Mouse (Mus musculus): ENCODE results near the gene Krt87.

Krt87 gene

DNA sequence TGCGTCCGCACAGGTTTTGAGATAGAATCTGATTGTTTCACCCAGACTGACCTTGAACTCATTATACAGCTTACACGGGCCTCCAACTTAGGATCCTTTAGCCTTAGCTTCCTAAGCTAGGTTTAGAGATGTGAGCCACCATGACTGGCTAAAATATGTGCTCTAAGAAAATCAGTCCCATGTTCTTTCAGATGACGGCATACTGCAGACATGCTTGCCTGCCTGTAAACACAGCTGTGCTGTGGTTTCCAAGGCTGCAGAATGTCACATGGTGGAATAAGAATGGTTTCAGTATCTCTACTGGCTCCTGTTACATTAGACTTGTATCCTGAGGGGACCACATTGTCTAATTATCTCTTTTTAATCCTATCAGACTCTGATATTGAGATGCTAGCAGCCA lies 19.7 kb downstream of the Krt87 start:
- no peak for DNase-seq (ENCODE audit: low spot score in 2 of 2)

DNA sequence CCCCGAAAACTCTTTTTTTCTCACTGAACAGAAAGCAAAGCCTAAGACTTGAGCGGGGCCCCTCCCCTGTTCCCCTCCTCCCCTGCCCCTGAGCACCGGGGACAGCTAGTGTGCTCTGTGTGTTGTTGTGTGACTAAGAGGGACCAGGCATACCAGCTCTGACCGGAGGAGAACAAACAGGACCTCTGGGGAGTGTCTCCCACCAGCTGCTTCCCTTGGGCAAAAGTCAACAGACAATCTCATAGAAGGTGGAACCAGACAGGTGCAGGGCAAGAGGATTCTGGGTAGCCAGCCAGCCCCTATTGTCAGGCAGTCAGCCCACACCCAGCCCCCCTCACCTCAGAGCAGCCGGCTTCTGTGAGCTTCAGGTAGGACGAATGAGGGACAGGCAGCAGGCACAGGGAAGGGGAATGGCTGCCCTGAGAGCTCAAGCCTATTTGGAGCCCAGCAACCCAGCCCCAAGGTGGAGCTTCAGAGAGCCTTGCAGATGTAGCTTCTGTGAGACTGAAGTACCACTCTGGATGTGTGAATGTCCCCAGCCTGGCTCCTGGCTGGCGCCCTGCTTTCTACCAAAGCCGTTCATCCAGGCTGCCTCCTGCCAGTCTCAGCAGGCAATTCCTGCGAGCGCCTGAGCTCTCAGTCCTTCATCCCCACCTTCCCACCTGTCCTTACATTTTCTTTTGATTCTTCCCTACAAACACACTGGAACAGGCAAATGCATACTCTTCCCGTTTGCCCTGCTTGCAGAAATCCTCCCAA lies 23.6 kb downstream of the Krt87 start:
- DNase-seq (ENCODE audit: low spot score in 2 of 2): no peak

DNA sequence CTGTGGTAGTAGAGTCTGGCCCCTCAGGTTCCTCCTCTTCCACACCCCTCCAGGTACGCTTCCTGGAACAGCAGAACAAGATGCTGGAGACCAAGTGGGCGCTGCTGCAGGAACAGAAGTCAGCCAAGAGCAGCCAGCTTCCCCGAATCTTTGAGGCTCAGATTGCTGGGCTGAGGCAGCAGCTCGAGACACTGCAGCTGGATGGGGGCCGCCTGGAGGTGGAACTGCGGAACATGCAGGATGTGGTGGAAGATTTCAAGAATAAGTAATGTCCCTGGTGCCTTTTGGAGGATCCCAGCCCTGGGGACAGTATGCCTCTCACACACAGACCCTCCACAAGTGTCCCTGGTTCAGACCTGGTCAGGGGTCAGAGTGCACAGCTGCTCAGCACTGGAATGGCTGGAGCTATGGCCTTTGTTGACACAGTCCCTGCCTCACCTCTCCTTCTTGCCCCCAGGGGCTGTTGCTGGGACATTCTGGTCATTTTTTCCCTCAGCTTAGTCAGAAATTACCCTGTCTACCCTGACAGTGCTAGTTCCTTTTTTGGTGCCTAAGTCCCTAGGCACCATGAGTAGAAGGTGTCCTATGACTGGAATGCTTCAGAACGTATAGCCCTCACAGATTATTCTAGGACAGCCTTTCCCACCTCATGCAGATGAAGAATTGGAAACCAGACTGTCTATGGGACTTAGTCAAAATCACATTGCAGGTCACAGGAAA lies 24.5 kb downstream of the Krt87 start:
- DNase-seq (ENCODE audit: low spot score in 2 of 2): no peak

DNA sequence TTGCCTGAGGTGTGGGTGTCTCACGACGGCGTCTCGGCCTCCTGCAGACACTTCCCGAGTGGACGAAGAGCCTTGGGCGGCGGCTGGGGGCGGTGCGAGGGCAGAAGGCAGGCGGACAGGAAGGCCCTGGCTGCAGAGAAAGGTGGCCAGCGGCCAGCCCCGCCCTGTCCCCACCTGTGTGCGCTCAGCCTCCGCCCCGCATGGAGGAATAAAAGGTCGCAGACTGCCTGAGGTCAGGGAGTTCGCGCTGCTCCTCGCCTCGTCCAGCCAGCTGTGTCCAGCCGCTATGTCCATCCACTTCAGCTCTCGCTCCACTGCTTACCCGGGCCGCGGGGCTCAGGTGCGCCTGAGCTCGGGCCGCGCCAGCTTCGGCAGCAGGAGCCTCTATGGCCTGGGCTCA lies 26.4 kb downstream of the Krt87 start:
- no peak for DNase-seq (ENCODE audit: low spot score in 2 of 2)

DNA sequence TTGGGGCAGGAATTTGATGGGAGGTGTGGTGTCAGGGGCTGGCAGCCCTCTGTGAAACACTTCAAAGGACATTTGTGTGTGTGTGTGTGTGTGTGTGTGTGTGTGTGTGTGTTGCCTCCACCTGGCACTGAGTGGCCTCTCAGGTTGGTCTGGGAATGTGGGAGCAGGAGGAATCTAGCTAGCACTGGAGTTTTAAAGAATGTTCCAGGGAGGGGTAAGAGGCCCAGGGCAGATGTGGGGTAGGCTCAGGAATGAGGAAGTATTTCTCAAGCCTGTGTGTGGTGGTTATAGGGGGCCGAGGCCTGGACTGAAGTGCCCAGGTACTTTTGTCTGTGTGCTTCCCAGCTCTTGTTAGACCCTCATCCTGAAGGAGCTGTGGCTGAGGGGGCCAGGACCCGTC lies 27.8 kb downstream of the Krt87 start, which contains the start of gene Krt7:
Krt7 (plus strand) TSS at position 269 of the 400 bp plus-strand sequence.
- no peak for DNase-seq (ENCODE audit: low spot score in 2 of 2)

DNA sequence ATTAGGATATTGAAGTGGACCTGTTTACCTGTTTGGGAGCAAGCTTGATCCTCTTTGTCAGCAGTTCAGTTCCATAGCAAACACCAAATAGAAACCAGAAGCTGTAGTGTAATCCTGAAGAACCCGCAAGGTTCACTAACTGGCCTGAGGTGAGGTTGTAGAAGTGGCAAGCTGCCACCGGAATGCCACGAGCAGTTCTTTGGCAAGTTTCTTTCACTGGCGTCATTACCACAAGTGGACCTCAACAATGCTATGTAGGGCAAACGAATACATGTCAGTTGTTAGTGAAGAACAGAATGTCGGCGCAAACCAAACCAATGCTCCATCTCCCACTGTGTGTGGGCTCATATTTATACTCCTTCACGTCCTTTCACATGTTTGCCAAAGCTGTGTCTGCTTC lies 40.3 kb downstream of the Krt87 start:
- no peak for DNase-seq (ENCODE audit: low spot score in 2 of 2)

DNA sequence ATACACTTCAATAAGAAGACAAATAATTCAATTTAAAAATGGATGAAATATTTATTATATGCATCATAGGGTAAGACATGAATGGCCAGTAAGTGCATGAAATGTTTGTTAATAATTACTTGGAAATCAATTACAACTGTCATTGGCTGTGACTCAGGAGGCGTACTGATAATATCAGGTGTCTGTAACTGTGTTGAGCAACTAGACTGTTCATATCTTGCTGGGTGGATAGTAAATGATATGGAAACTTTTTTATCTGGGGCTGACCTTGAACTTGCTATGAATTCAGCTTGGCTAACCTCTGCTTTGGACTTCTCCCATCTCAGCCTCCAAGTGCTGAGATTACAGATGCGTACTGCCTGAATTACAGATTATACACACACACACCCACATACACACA lies 40.9 kb downstream of the Krt87 start:
- no peak for DNase-seq (ENCODE audit: low spot score in 2 of 2)

DNA sequence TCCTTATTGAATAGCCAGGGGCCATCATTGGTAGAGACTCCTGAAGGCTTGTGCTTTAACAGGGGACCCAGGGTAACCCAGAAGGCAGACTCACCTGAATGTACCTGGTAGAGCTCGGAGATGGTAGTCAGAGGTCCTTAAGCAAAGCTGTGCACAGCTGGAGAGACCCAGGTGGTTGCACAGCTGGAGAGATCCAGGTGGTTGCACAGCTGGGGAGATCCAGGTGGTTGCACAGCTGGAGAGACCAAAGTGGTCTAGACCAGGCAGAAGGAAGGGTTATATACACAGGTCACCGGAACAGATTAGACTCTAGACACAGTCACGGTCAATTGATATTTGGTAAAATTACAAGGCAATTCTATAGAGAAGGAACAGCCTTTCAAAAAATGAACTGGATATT lies 41.7 kb downstream of the Krt87 start:
- DNase-seq (ENCODE audit: low spot score in 2 of 2): no peak

DNA sequence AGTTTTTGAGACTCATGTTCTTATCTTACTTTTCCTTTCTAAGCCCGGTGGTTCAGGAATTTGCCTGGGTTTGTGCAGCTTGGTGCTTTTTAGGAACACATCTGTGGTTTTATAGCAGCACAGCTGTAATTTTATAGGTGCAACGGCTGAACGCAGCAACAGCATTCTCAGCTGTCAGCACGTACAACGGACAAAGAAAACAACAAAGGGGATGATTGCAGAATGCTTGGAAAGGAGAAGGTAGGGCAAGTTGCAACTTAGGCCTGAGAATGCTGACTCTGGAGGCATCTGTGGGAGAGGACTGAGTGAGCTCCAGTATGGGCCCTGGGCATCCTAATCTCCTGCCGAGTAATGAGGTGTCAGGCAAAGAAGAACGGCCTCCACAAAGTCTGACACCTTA lies 42.1 kb downstream of the Krt87 start:
- no peak for DNase-seq (ENCODE audit: low spot score in 2 of 2)

DNA sequence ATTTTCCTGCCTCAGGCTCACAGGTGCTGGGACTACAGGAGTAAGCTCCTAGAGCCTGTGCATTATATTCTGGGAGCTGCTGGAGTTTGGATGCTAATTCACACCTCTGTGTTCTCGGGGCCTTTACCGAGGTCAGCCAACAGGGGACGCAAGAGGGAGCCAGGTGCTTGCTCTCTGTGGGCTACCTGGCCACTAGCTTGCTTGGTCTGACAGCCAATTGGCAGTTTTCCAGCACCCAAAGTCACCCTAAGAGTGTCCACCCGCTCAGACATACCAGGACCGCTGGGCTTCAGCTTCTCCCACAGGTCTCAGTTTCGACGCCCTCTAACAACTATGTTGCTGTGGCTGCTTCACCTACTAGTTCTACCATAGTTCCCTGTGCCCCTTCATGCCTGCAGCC lies 43.7 kb downstream of the Krt87 start:
- DNase-seq (ENCODE audit: low spot score in 2 of 2): no peak

DNA sequence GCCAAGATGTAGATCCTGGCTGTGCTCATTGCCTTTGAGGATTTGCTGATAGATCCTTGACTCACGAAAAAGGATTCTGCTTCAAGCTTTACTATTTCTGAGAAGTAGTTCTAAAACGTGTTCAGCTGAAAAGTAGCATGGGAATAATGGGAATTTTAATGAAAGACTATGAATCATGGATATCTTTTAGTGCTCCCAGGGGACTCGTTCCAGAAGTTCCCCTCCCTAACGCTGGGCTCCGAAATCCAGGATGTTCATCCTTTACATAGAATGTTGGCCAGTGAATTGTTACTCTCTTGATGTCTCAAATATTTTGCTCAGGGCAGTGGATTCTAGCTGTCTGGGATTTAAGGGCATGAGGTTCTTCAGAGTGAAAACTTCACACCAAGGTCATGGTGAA lies 46.4 kb downstream of the Krt87 start:
- no peak for DNase-seq (ENCODE audit: low spot score in 2 of 2)

DNA sequence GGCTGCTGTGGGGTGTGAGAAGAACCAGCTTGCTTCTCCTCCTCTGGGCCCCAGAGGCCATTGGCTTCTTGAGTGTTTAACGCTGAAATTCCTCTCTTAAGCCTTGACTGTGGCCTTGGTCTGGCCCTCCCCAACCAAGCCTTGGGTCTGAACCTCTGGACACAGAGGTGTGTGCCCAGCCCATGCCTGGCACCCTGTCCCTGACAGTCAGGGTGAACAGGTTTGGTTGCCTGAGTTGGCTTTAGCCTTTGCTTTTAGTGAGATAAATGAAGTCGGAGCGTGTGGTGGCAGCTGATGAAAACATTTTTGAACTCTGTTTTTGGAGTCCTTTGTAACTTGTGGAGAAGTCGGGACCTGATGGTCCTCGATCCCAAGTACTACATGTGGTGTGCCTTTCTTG lies 48.4 kb downstream of the Krt87 start:
- no peak for DNase-seq (ENCODE audit: low spot score in 2 of 2)

DNA sequence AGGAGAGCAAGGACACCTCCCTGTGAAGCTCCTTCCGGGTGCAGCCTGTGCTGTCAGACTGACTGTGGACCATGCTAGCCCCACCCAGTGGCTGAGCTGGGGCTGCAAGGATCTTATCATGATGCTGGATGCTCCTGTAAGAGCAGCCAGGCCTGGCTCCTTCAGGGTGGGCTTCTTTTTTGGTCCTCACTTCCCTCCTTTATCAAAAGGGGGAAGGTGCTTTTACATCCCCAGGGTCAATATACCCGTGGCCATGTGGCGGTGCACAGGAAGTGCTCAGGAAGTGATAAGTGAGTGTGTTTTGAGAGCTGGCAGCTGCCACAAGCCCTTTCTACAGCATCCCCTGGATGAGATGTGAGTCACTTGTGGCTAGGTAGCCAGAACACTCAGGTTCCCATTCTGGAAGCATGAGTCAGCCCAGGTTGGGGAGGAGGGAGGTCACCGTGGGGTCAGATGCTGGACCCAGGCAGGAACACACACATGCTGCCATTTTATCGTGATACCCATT lies 50.5 kb downstream of the Krt87 start:
- DNase-seq (ENCODE audit: low spot score in 2 of 2): no peak

DNA sequence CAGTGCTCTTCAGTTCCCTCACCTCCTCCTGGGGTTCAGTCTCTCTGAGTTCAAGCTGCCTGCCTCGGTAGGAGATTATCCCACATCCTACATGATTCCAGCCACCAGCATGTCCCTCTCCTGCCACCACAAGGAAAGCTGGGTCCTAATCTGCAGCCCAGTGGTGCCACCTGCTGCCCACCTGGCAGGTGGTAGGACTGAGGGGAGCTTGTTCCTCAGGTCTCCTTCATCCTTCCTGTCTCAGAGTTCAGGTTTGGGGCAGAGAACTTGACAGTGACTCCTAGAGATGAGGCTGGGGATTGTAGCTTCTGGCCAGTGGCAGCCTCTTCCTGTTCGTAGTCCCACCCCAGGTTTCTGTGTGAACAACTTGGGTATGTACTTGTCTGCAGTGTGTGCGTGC lies 51.4 kb downstream of the Krt87 start:
- no peak for DNase-seq (ENCODE audit: low spot score in 2 of 2)

DNA sequence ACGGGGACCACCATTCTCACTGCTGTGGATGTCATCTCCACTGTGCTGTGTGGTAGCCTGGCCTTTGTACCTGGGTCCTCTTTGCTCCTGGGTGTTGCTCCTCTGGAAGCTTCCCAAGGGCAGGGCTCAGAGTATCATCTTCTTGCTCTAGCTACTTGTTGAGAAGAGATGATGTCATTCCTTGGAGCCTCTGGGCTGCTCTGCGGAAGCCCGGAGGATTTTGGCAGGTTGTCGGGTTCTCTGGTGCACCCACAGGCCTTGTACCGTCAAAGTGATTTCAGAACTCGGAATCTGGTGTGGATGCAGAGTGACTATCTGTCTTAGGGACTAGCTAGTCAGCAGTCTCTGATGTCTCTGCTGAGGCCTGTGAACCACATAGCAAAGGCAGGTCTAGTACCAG lies 53.5 kb downstream of the Krt87 start:
- DNase-seq (ENCODE audit: low spot score in 2 of 2): no peak

DNA sequence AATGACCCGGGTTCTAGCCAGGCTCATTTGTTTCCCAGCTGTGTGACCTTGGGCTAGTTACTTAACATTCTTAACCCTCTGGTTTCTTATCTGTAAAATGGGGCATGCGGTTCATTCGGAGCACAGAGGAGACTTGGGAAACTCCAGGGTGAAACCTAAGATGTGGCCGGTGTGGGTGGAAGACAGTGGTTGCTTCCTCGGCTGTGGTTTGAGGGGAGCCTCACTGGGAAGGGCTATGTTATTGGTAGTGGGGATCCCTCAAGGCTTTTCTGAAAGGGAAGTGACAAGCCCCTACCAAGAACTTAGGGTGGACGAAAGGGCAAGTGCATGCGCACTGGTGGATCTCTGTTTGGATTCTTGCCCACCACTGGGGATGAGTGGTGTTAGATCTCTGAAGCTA lies 54.0 kb downstream of the Krt87 start:
- no peak for DNase-seq (ENCODE audit: low spot score in 2 of 2)

DNA sequence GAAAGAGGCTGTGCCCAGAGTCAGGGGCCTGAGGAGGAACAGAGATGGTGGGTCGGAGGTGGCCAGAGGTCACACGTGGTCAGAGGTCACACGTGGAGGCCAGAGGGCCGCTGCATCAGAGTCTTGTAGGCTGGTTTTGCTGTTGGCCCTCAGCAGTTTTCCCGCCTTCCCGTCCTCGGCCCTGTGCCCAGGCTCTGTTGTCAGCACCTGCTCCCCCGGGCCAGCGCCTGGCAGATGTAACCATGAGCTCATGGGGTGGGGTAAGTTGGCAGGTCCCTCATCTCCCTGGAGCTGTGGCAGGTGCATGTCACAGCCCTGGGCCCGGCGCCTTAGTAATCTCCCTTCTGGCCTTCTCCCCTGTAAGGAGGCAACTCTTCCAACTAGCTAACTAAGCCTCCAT lies 55.8 kb downstream of the Krt87 start:
- no peak for DNase-seq (ENCODE audit: low spot score in 2 of 2)

DNA sequence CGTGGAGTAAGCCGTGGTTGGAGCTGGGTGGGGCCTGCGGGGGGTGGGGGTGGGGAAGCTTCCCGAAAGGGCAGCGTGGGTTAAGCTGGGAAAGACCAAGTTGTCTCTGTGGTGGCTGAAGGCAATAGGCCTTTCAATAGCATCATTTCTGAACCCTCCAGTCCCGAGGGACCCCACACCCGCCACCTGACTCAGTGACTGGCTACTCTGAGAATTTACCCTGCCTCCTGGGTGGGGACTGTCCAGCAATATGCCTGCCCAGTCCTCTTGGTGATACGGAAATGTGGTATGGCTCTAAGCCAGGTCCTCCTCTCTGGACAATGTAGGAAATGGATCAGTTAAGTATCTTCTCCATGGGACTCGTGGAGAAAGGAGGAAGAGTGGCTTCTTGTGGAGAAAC lies 56.8 kb downstream of the Krt87 start:
- DNase-seq (ENCODE audit: low spot score in 2 of 2): no peak

Measured in thymus, postnatal 10 days (tissue).